Mouse (Mus musculus): ENCODE measurements at regions not wholly inside any gene's neighbourhood (a gene's known extent, or its start where the extent isn't known, plus 50 kb on each side); places are given as distances from the start of the nearest gene placed in this dataset.

- TF ChIP-seq POLR2A (IDR thresholded peaks at IDR 0.05; ENCODE audit: low read depth, low read length) (no peak), CTCF (IDR thresholded peaks at IDR 0.05; ENCODE audit: extremely low read depth, insufficient read depth, insufficient read length, insufficient replicate concordance) (no peak)
- Histone ChIP-seq H3K36me3 (ENCODE audit: control insufficient read depth, insufficient read depth, low read length) (no peaks in the 10 kb centered on the region), H3K27me3 (ENCODE audit: control insufficient read depth, insufficient read depth, low read length) (no peaks in the 10 kb centered on the region), H3K4me1 (ENCODE audit: control insufficient read depth, insufficient read depth, insufficient read length) (no peaks in the 10 kb centered on the region), H3K27ac (ENCODE audit: insufficient read depth, low read length) (no peak overlapping the region), H3K4me3 (ENCODE audit: extremely low read depth, insufficient read depth, insufficient read length) (no peak overlapping the region)
- no peak for DNase-seq (ENCODE audit: low read depth in 1 of 2, low spot score in 2 of 2)
- WGBS: 44% methylated on average over 13 of the region's 13 CpGs
Observed at GRCm38 (mm10) chr2:160421216-160421911, 54.5 kb upstream of the Mafb start.

- Histone ChIP-seq H3K4me1 (ENCODE audit: control insufficient read depth, insufficient read depth, insufficient read length) (no peaks in the 10 kb centered on the region), H3K27me3 (ENCODE audit: control insufficient read depth, insufficient read depth, low read length) (no peaks in the 10 kb centered on the region), H3K36me3 (ENCODE audit: control insufficient read depth, insufficient read depth, low read length) (no peaks in the 10 kb centered on the region), H3K27ac (ENCODE audit: insufficient read depth, low read length) (no peak overlapping the region), H3K4me3 (ENCODE audit: extremely low read depth, insufficient read depth, insufficient read length) (no peak overlapping the region)
- DNase-seq (ENCODE audit: low read depth in 1 of 2, low spot score in 2 of 2): no peak
- 54% methylated on average over 7 of the region's 7 CpGs for WGBS
- TF ChIP-seq POLR2A (IDR thresholded peaks at IDR 0.05; ENCODE audit: low read depth, low read length): no peak
- TF ChIP-seq CTCF (IDR thresholded peaks at IDR 0.05; ENCODE audit: extremely low read depth, insufficient read depth, insufficient read length, insufficient replicate concordance): no peak
Observed at GRCm38 (mm10) chr2:160424491-160424890, 57.6 kb upstream of the Mafb start.

GRCm38 (mm10) chr2:160427431-160427830, 60.6 kb upstream of the Mafb start:
- Histone ChIP-seq H3K36me3 (ENCODE audit: control insufficient read depth, insufficient read depth, low read length) (no peaks in the 10 kb centered on the region), H3K27me3 (ENCODE audit: control insufficient read depth, insufficient read depth, low read length) (no peaks in the 10 kb centered on the region), H3K27ac (ENCODE audit: insufficient read depth, low read length) (no peak overlapping the region), H3K4me3 (ENCODE audit: extremely low read depth, insufficient read depth, insufficient read length) (no peak overlapping the region), H3K4me1 (ENCODE audit: control insufficient read depth, insufficient read depth, insufficient read length) (no peaks in the 10 kb centered on the region)
- TF ChIP-seq POLR2A (IDR thresholded peaks at IDR 0.05; ENCODE audit: low read depth, low read length): no peak
- TF ChIP-seq CTCF (IDR thresholded peaks at IDR 0.05; ENCODE audit: extremely low read depth, insufficient read depth, insufficient read length, insufficient replicate concordance): no peak
- WGBS: 25% methylated on average over 10 of the region's 10 CpGs
- no peak for DNase-seq (ENCODE audit: low read depth in 1 of 2, low spot score in 2 of 2)

GRCm38 (mm10) chr2:160433252-160433651, 66.4 kb upstream of the Mafb start:
- no peaks in the 10 kb centered on the region for H3K27me3 ChIP-seq (ENCODE audit: control insufficient read depth, insufficient read depth, low read length)
- peak in 1 of 2 experiments; percentile 14 for DNase-seq (ENCODE audit: low read depth in 1 of 2, low spot score in 2 of 2)
- H3K27ac ChIP-seq (ENCODE audit: insufficient read depth, low read length): no peak overlapping the region
- H3K4me1 ChIP-seq (ENCODE audit: control insufficient read depth, insufficient read depth, insufficient read length): peaks cover 4% of the 10 kb centered on the region; the same call in 1 of the 2 replicates
- TF ChIP-seq POLR2A (IDR thresholded peaks at IDR 0.05; ENCODE audit: low read depth, low read length): no peak
- TF ChIP-seq CTCF (IDR thresholded peaks at IDR 0.05; ENCODE audit: extremely low read depth, insufficient read depth, insufficient read length, insufficient replicate concordance): no peak
- 43% methylated on average over 10 of the region's 10 CpGs for WGBS
- no peaks in the 10 kb centered on the region for H3K36me3 ChIP-seq (ENCODE audit: control insufficient read depth, insufficient read depth, low read length)
- H3K4me3 ChIP-seq (ENCODE audit: extremely low read depth, insufficient read depth, insufficient read length): no peak overlapping the region

DNA sequence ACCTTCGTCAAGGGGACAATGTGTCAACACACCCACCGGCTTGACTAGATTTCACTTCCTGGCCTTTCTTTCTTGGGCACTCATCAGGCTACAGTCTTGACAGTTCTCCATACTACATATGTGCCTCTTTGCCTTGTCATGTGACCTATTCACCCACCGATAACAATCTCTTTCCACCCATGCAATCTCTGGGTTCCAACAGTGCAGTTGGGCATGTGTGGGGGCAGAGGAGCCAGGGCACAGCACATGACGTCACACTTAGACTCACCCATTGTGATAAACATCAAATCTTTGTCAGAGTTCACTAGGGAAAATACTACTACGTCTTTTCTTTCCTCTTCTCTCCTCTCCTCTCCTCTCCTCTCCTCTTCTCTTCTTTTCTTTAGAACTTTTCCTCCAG, 67.8 kb upstream of the Mafb start:
- H3K36me3 ChIP-seq (ENCODE audit: control insufficient read depth, insufficient read depth, low read length): no peaks in the 10 kb centered on the region
- no peak overlapping the region for H3K4me3 ChIP-seq (ENCODE audit: extremely low read depth, insufficient read depth, insufficient read length)
- H3K4me1 ChIP-seq (ENCODE audit: control insufficient read depth, insufficient read depth, insufficient read length): peaks cover 4% of the 10 kb centered on the region; the same call in 1 of the 2 replicates
- H3K27ac ChIP-seq (ENCODE audit: insufficient read depth, low read length): no peak overlapping the region
- DNase-seq (ENCODE audit: low read depth in 1 of 2, low spot score in 2 of 2): no peak
- no peaks in the 10 kb centered on the region for H3K27me3 ChIP-seq (ENCODE audit: control insufficient read depth, insufficient read depth, low read length)
- 60% methylated on average over 5 of the region's 5 CpGs for WGBS
- no peak for TF ChIP-seq POLR2A (IDR thresholded peaks at IDR 0.05; ENCODE audit: low read depth, low read length)

DNA sequence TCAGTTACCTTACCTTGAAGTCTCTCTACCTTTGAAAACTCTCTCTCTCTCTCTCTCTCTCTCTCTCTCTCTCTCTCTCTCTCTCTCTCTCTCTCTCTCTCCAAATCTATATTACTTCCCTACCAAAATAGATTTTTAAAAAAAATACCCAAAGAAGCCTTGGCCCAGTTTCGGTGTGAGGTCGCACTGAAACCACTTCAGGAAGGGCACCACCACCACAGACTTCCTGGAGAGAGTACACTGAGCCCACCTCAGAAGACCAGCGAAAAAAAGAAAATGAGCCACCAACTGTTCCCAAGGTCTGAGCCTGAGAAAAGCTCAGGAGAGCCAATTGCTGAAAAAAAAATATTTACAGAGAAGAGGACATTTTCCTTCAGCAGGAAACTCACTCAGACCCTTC, 68.8 kb upstream of the Mafb start:
- H3K36me3 ChIP-seq (ENCODE audit: control insufficient read depth, insufficient read depth, low read length): no peaks in the 10 kb centered on the region
- no peaks in the 10 kb centered on the region for H3K27me3 ChIP-seq (ENCODE audit: control insufficient read depth, insufficient read depth, low read length)
- H3K4me1 ChIP-seq (ENCODE audit: control insufficient read depth, insufficient read depth, insufficient read length): peaks cover 4% of the 10 kb centered on the region; the same call in 1 of the 2 replicates
- 5% methylated on average over 3 of the region's 3 CpGs for WGBS
- H3K4me3 ChIP-seq (ENCODE audit: extremely low read depth, insufficient read depth, insufficient read length): no peak overlapping the region
- TF ChIP-seq CTCF (IDR thresholded peaks at IDR 0.05; ENCODE audit: extremely low read depth, insufficient read depth, insufficient read length, insufficient replicate concordance) (no peak), POLR2A (IDR thresholded peaks at IDR 0.05; ENCODE audit: low read depth, low read length) (no peak)
- no peak for DNase-seq (ENCODE audit: low read depth in 1 of 2, low spot score in 2 of 2)
- no peak overlapping the region for H3K27ac ChIP-seq (ENCODE audit: insufficient read depth, low read length)

- no peaks in the 10 kb centered on the region for H3K36me3 ChIP-seq (ENCODE audit: control insufficient read depth, insufficient read depth, low read length)
- no peaks in the 10 kb centered on the region for H3K27me3 ChIP-seq (ENCODE audit: control insufficient read depth, insufficient read depth, low read length)
- H3K27ac ChIP-seq (ENCODE audit: insufficient read depth, low read length): no peak overlapping the region
- H3K4me3 ChIP-seq (ENCODE audit: extremely low read depth, insufficient read depth, insufficient read length): no peak overlapping the region
- TF ChIP-seq POLR2A (IDR thresholded peaks at IDR 0.05; ENCODE audit: low read depth, low read length) (no peak), CTCF (IDR thresholded peaks at IDR 0.05; ENCODE audit: extremely low read depth, insufficient read depth, insufficient read length, insufficient replicate concordance) (no peak)
- DNase-seq (ENCODE audit: low read depth in 1 of 2, low spot score in 2 of 2): no peak
- 88% methylated on average over 2 of the region's 2 CpGs for WGBS
- H3K4me1 ChIP-seq (ENCODE audit: control insufficient read depth, insufficient read depth, insufficient read length): peaks cover 4% of the 10 kb centered on the region; the same call in 1 of the 2 replicates
Observed at GRCm38 (mm10) chr2:160439028-160439427, 72.2 kb upstream of the Mafb start.
